1 mouse cellular context compared by ENCODE assay signal in the genomic region with DNA sequence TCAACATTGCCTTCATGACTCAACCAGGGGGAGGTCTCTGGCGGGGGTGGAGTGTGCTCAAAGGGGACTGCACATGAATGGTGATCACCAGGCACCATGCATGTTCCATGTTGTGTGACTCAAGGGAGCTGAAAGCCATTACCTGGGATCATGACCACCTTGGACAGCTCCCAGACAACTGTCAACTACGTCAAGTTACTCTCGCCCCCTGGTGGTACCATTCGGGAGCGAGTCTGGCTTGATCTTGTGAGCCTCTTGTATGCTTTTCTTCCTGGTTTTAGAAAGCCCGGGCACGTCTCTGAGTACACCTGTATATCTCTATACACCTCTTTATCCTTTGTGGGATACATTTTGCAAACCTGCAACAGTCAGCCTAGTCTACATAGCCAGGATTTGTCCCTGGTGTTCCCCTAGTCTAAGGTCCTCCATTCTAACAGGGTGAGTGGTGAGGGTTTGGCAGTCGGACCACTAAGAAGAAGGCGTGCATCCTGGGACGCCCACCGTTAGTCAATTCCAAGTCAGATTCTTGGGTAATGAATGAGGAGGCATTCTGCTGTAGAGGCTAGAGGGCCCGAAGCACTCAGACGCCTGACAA.
A peak's percentile ranks its signal among the peaks of the same experiment; 100 is the strongest.
TF ChIP-seq lines count a peak whose summit lies in the region.

No protein-coding gene starts in this region.

TF ChIP-seq in CH12.LX, 34 proteins besides CTCF, POLR2A, EP300 and RAD21:
- no peak for TF ChIP-seq ETS1 (conservative IDR thresholded peaks at IDR 0.05; ENCODE audit: low read depth, low read length)
- peak; percentile 100 for TF ChIP-seq SIN3A (IDR thresholded peaks at IDR 0.05; ENCODE audit: low read length)
- no peak for TF ChIP-seq GABPA (IDR thresholded peaks at IDR 0.05; ENCODE audit: insufficient replicate concordance, low read depth, low read length)
- no peak for TF ChIP-seq ZKSCAN1 (IDR thresholded peaks at IDR 0.05; ENCODE audit: borderline replicate concordance, low read depth, low read length)
- TF ChIP-seq MYC (IDR thresholded peaks at IDR 0.05; ENCODE audit: low read depth, low read length), result no peak
- TF ChIP-seq MXI1 (IDR thresholded peaks at IDR 0.05; ENCODE audit: low read depth, low read length), result peak; percentile 95
- TF ChIP-seq IRF4 (IDR thresholded peaks at IDR 0.05; ENCODE audit: low read depth, low read length), result peak; percentile 26; the same call in 1 of the 2 replicates
- no peak for TF ChIP-seq MAFK (IDR thresholded peaks at IDR 0.05; ENCODE audit: insufficient replicate concordance, low read length)
- TF ChIP-seq ELF1 (IDR thresholded peaks at IDR 0.05; ENCODE audit: low read depth, low read length), result 0 out of 2 replicates have a peak, but pooled peaks have one; percentile 24
- peak; percentile 79 for TF ChIP-seq SMC3 (IDR thresholded peaks at IDR 0.05; ENCODE audit: low read depth, low read length)
- no peak for TF ChIP-seq RCOR1 (conservative IDR thresholded peaks at IDR 0.05; ENCODE audit: low read depth, low read length)
- no peak for TF ChIP-seq USF1 (IDR thresholded peaks at IDR 0.05; ENCODE audit: low read depth, low read length)
